Mouse (Mus musculus) spleen, adult 2 months (tissue): ENCODE results near the gene Dirc2. TPM values are rescaled to one million over a fixed set of nuclear protein-coding genes. Genes with fewer than 3 reads are reported as not detected.

ENCODE experiments used
- DNase-seq, 2 experiments: peaks; one replicate each; pipeline versions ENCODE4 v3.0.0 to v3.0.0-alpha.2; 2012 to 2021; ENCODE audit warnings: low spot score in 2 of 2, low read depth in 1 of 2
- H3K27ac ChIP-seq: fragments of 200-500 bp; 2 replicates; pipeline ENCODE4 v1.5.1; 2012; ENCODE audit warnings: low read length, inconsistent platforms; ENCODE audit not compliant: insufficient read depth
- H3K27me3 ChIP-seq: fragments of 200-500 bp; 2 replicates; pipeline ENCODE4 v1.6.1; 2012; ENCODE audit warnings: mild to moderate bottlenecking, moderate library complexity, low read length, inconsistent platforms; ENCODE audit not compliant: control insufficient read depth, insufficient read depth
- H3K36me3 ChIP-seq: fragments of 200-500 bp; 2 replicates; pipeline ENCODE4 v1.6.1; 2012; ENCODE audit warnings: mild to moderate bottlenecking, low read length, inconsistent platforms; ENCODE audit not compliant: control insufficient read depth, insufficient read depth
- H3K4me1 ChIP-seq: fragments of 200-500 bp; 2 replicates; pipeline ENCODE4 v1.6.1; 2011; ENCODE audit warnings: inconsistent platforms; ENCODE audit not compliant: control insufficient read depth, insufficient read depth, insufficient read length
- H3K4me3 ChIP-seq: fragments of 200-500 bp; 2 replicates; pipeline ENCODE4 v1.5.1; 2011; ENCODE audit warnings: mild to moderate bottlenecking, inconsistent platforms; ENCODE audit not compliant: insufficient read depth, insufficient read length; ENCODE audit errors: extremely low read depth
- CTCF ChIP-seq: fragments of 200-500 bp; IDR thresholded peaks from 2 replicates; pipeline ENCODE4 v1.5.1; 2011; ENCODE audit warnings: mild to moderate bottlenecking, inconsistent platforms; ENCODE audit not compliant: insufficient read depth, insufficient read length, insufficient replicate concordance; ENCODE audit errors: extremely low read depth
- POLR2A ChIP-seq: fragments of 200-500 bp; IDR thresholded peaks from 2 replicates; pipeline ENCODE4 v1.6.1; 2011; ENCODE audit warnings: low read depth, low read length, inconsistent platforms
- WGBS: fragments of 180-500 bp; shearing (Covaris S2); methylation state at CpG from one replicate; pipeline ENCODE4 v1.1.7; 2018; 5-methylcytosine and 5-hydroxymethylcytosine counted together
- polyA plus RNA-seq: library from polyadenylated mRNA; depleted of rRNA; stranded (reverse); fragments of >200 nt; gene quantifications from 2 replicates; pipeline ENCODE4 v1.2.3, GENCODE M21; 2012; rRNA removed

The Dirc2 gene
- polyA plus RNA-seq, 1 experiment: 20.7 TPM

- TF ChIP-seq CTCF: no peak
- no peak for TF ChIP-seq POLR2A
- Histone ChIP-seq H3K4me3 (no peak overlapping the region), H3K4me1 (no peaks in the 10 kb centered on the region; the same call in 1 of the 2 replicates), H3K27me3 (peaks cover 8% of the 10 kb centered on the region), H3K36me3 (no peaks in the 10 kb centered on the region), H3K27ac (no peak overlapping the region)
- no peak for DNase-seq
- WGBS: 80% methylated on average over 4 of the region's 4 CpGs
Measured at GRCm38 (mm10) chr16:35664847-35665246, 104.3 kb downstream of the Dirc2 start.

- Histone ChIP-seq H3K4me1 (no peaks in the 10 kb centered on the region; the same call in 1 of the 2 replicates), H3K4me3 (no peak overlapping the region), H3K36me3 (no peaks in the 10 kb centered on the region), H3K27ac (no peak overlapping the region), H3K27me3 (peaks cover 11% of the 10 kb centered on the region)
- 90% methylated on average over 9 of the region's 9 CpGs for WGBS
- no peak for DNase-seq
- TF ChIP-seq POLR2A (no peak), CTCF (no peak)
Measured at GRCm38 (mm10) chr16:35663831-35664414, 105.2 kb downstream of the Dirc2 start.

- WGBS: 7% methylated on average over 36 of the region's 36 CpGs
- H3K4me3 ChIP-seq: no peak overlapping the region
Measured at GRCm38 (mm10) chr16:35660222-35660621, 108.9 kb downstream of the Dirc2 start.

GRCm38 (mm10) chr16:35653951-35654350 is 115.2 kb downstream of the Dirc2 start:
- Histone ChIP-seq H3K4me1 (no peaks in the 10 kb centered on the region), H3K27me3 (no peaks in the 10 kb centered on the region), H3K4me3 (no peak overlapping the region), H3K36me3 (no peaks in the 10 kb centered on the region), H3K27ac (no peak overlapping the region)
- DNase-seq: no peak
- 92% methylated on average over 5 of the region's 5 CpGs for WGBS
- TF ChIP-seq CTCF (no peak), POLR2A (no peak)

More at GRCm38 (mm10) chr16:35660222-35660621, 108.9 kb downstream of the Dirc2 start:
- TF ChIP-seq CTCF (no peak), POLR2A (no peak)
- no peaks in the 10 kb centered on the region for H3K36me3 ChIP-seq
- no peak for DNase-seq
- no peaks in the 10 kb centered on the region; the same call in 1 of the 2 replicates for H3K4me1 ChIP-seq
- no peak overlapping the region for H3K27ac ChIP-seq
- peaks cover 11% of the 10 kb centered on the region for H3K27me3 ChIP-seq

GRCm38 (mm10) chr16:35652706-35653105 is 116.5 kb downstream of the Dirc2 start:
- TF ChIP-seq POLR2A (no peak), CTCF (no peak)
- no peaks in the 10 kb centered on the region for H3K27me3 ChIP-seq
- H3K27ac ChIP-seq: no peak overlapping the region
- no peak for DNase-seq
- 87% methylated on average over 3 of the region's 3 CpGs for WGBS
- H3K4me3 ChIP-seq: no peak overlapping the region
- no peaks in the 10 kb centered on the region for H3K36me3 ChIP-seq
- H3K4me1 ChIP-seq: no peaks in the 10 kb centered on the region

- no peak overlapping the region for H3K27ac ChIP-seq
- H3K4me3 ChIP-seq: no peak overlapping the region
- DNase-seq: no peak
- H3K27me3 ChIP-seq: no peaks in the 10 kb centered on the region
- no peaks in the 10 kb centered on the region for H3K36me3 ChIP-seq
- TF ChIP-seq POLR2A (no peak), CTCF (no peak)
- WGBS: 70% methylated on average over 6 of the region's 6 CpGs
- no peaks in the 10 kb centered on the region for H3K4me1 ChIP-seq
Measured at GRCm38 (mm10) chr16:35652206-35652605, 117.0 kb downstream of the Dirc2 start.

- Histone ChIP-seq H3K27ac (no peak overlapping the region), H3K4me1 (no peaks in the 10 kb centered on the region), H3K4me3 (no peak overlapping the region), H3K27me3 (no peaks in the 10 kb centered on the region), H3K36me3 (no peaks in the 10 kb centered on the region)
- TF ChIP-seq POLR2A: no peak
- no peak for TF ChIP-seq CTCF
- no peak for DNase-seq
- 83% methylated on average over 4 of the region's 4 CpGs for WGBS
Measured at GRCm38 (mm10) chr16:35648862-35649261, 120.3 kb downstream of the Dirc2 start.

Other genes with a start within 250 kb of the Dirc2 start
- 0.28 and 0.35 TPM in 2 replicates for gene Sema5b, start 228.2 kb downstream of the Dirc2 start, polyA plus RNA-seq
- 6.3 and 6.7 TPM in 2 replicates for gene Hspbap1, start 1.0 kb upstream of the Dirc2 start, polyA plus RNA-seq
- gene Parp14, start 102.2 kb upstream of the Dirc2 start, polyA plus RNA-seq: 8.0 and 8.1 TPM in 2 replicates
- 6.7 and 6.9 TPM in 2 replicates for gene Parp9, start 169.1 kb upstream of the Dirc2 start, polyA plus RNA-seq
- 8.1 and 8.5 TPM in 2 replicates for gene Dtx3l, start 169.8 kb upstream of the Dirc2 start, polyA plus RNA-seq
- gene Kpna1, start 209.4 kb upstream of the Dirc2 start, polyA plus RNA-seq: 3.2 and 4.2 TPM in 2 replicates